Mouse (Mus musculus) kidney, embryonic 15.5 days (tissue): Measurements from ENCODE around the gene 3110001I22Rik. TPM values are rescaled to one million over a fixed set of nuclear protein-coding genes. Genes with fewer than 3 reads are reported as not detected.
"Not testable (repeated sequence)": the region's sequence is repeated elsewhere in the genome, so short reads cannot be mapped to it uniquely, and the experiment has no call there.

Experiments used
- ATAC-seq: fragments of 200-750 bp; cut with Nextera tagmentation; replicated peaks from 2 replicates; pipeline ENCODE4 v1.8.0; 2017; ENCODE audit warnings: moderate TSS enrichment; ENCODE audit not compliant: low FRiP score
- H3K27ac ChIP-seq: fragments of 300-500 bp; sonication (generic); 2 replicates; pipeline ENCODE4 v1.5.1; 2015; ENCODE audit warnings: mild to moderate bottlenecking, inconsistent platforms
- H3K27me3 ChIP-seq: fragments of 300-500 bp; sonication (generic); 2 replicates; pipeline ENCODE4 v1.6.1; 2015; ENCODE audit warnings: inconsistent platforms
- H3K36me3 ChIP-seq: fragments of 300-500 bp; sonication (generic); 2 replicates; pipeline ENCODE4 v1.6.1; 2015; ENCODE audit warnings: inconsistent platforms
- H3K4me1 ChIP-seq: fragments of 300-500 bp; sonication (generic); 2 replicates; pipeline ENCODE4 v1.6.1; 2015; ENCODE audit warnings: inconsistent platforms
- H3K4me2 ChIP-seq: fragments of 300-500 bp; sonication (generic); 2 replicates; pipeline ENCODE4 v1.6.1; 2015; ENCODE audit warnings: moderate library complexity, mild to moderate bottlenecking, inconsistent platforms
- H3K4me3 ChIP-seq: fragments of 300-500 bp; sonication (generic); replicated peaks from 2 replicates; pipeline ENCODE4 v1.5.1; 2015; ENCODE audit warnings: mild to moderate bottlenecking, inconsistent platforms
- H3K9ac ChIP-seq: fragments of 300-500 bp; sonication (generic); 2 replicates; pipeline ENCODE4 v1.6.1; 2015; ENCODE audit warnings: mild to moderate bottlenecking, inconsistent platforms
- H3K9me3 ChIP-seq: fragments of 300-500 bp; sonication (generic); replicated peaks from 2 replicates; pipeline ENCODE4 v1.6.1; 2016; ENCODE audit warnings: inconsistent platforms
- WGBS: fragments of 180-500 bp; shearing (Covaris S2); methylation state at CpG from one replicate; pipeline ENCODE4 v1.1.7; 2015; ENCODE audit warnings: mixed read lengths; 5-methylcytosine and 5-hydroxymethylcytosine counted together
- polyA plus RNA-seq: library from polyadenylated mRNA; unstranded; fragments of >200 nt; fragmentation: Nextera tagmentation; extraction: Ambion mirVana; gene quantifications from 2 replicates; pipeline ENCODE4 v1.2.1, GENCODE M21; 2015

3110001I22Rik gene
- polyA plus RNA-seq: 6.3 and 6.4 TPM in 2 replicates

GRCm38 (mm10) chr16:13671685-13672385 lies at the start of gene 3110001I22Rik, which contains the start of gene Bfar:
Gene 3110001I22Rik (plus strand): TSS chr16:13671929.
Gene Bfar (plus strand): TSS chr16:13671858.
- Histone ChIP-seq H3K9ac (peak within 1 kb of the TSS; percentile 90), H3K4me1 (peaks cover 15% of the 10 kb centered on the region), H3K4me2 (peak within 1 kb of the TSS; percentile 69), H3K27ac (peak within 1 kb of the TSS; percentile 96), H3K9me3 (no peaks in the 10 kb centered on the region), H3K27me3 (no peaks in the 10 kb centered on the region), H3K36me3 (peaks cover 9% of the 10 kb centered on the region), H3K4me3 (peak within 1 kb of the TSS; percentile 99)
- peak; percentile 93 for ATAC-seq
- WGBS: under 1% methylated on average over 54 of the region's 54 CpGs

GRCm38 (mm10) chr16:13628345-13628744 lies 43.4 kb upstream of the 3110001I22Rik start:
- Histone ChIP-seq H3K4me1 (no peaks in the 10 kb centered on the region), H3K27ac (no peak overlapping the region), H3K27me3 (no peaks in the 10 kb centered on the region), H3K9me3 (no peaks in the 10 kb centered on the region), H3K9ac (no peak overlapping the region), H3K36me3 (peaks cover 85% of the 10 kb centered on the region), H3K4me3 (no peak overlapping the region), H3K4me2 (no peak overlapping the region)
- no peak for ATAC-seq
- WGBS: 55% methylated on average over 5 of the region's 5 CpGs

DNA sequence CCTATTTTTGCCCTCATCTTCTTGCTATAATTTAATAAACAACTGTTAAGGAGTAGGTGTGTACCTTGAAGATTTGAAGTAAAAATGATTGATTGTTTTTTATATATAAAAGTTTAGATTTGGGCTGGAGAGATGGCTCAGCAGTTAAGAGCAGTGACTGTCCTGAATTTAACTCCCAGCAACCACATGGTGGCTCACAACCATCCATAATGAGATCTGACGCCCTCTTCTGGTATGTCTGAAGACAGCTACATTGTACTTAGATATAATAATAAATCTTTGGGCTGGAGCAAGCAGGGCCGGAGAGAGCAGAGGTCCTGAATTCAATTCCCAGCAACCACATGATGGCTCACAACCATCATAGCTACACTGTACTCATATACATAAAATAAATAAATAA lies 33.5 kb upstream of the 3110001I22Rik start:
- not testable (repeated sequence) for H3K4me3 ChIP-seq, H3K9me3 ChIP-seq, H3K9ac ChIP-seq, H3K27ac ChIP-seq, H3K4me1 ChIP-seq, H3K4me2 ChIP-seq, H3K27me3 ChIP-seq, ATAC-seq
- H3K36me3 ChIP-seq: peaks cover 63% of the 10 kb centered on the region
- WGBS: 53% methylated on average over 2 of the region's 2 CpGs

DNA sequence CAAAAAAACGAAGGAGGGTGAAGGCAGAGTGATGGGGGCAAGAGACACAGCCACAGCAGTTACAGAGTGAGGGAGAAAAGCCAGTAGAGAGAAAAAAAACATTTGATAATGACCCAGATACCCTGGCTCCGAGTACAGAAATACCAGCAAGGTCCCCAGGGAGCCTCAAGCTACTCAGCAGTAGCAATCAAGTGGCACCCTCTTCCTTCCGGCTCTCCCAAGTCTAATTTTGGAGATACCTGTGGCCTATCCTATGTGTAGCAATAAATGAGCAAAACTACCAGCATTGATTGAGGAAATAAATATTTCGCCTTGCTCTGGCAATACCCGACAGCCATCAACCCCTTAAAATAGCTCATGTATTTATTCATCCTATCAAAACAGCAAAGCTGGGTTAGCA lies 32.2 kb upstream of the 3110001I22Rik start:
- no peaks in the 10 kb centered on the region for H3K9me3 ChIP-seq
- no peak overlapping the region for H3K9ac ChIP-seq
- WGBS: 78% methylated on average over 5 of the region's 5 CpGs
- H3K4me1 ChIP-seq: no peaks in the 10 kb centered on the region
- H3K4me3 ChIP-seq: no peak overlapping the region
- peaks cover 60% of the 10 kb centered on the region for H3K36me3 ChIP-seq
- no peak overlapping the region for H3K4me2 ChIP-seq
- ATAC-seq: no peak
- H3K27me3 ChIP-seq: no peaks in the 10 kb centered on the region
- H3K27ac ChIP-seq: no peak overlapping the region

GRCm38 (mm10) chr16:13640064-13640463 lies 31.7 kb upstream of the 3110001I22Rik start:
- H3K4me2 ChIP-seq: no peak overlapping the region
- no peaks in the 10 kb centered on the region for H3K4me1 ChIP-seq
- no peaks in the 10 kb centered on the region for H3K9me3 ChIP-seq
- ATAC-seq: no peak
- no peak overlapping the region for H3K9ac ChIP-seq
- H3K27ac ChIP-seq: no peak overlapping the region
- no peak overlapping the region for H3K4me3 ChIP-seq
- H3K36me3 ChIP-seq: peaks cover 57% of the 10 kb centered on the region
- WGBS: 78% methylated on average over 7 of the region's 7 CpGs
- H3K27me3 ChIP-seq: no peaks in the 10 kb centered on the region

- no peak overlapping the region for H3K27ac ChIP-seq
- no peaks in the 10 kb centered on the region for H3K27me3 ChIP-seq
- no peak for ATAC-seq
- H3K4me1 ChIP-seq: no peaks in the 10 kb centered on the region
- peaks cover 48% of the 10 kb centered on the region for H3K36me3 ChIP-seq
- H3K4me3 ChIP-seq: no peak overlapping the region
- H3K9me3 ChIP-seq: no peaks in the 10 kb centered on the region
- no peak overlapping the region for H3K9ac ChIP-seq
- no peak overlapping the region for H3K4me2 ChIP-seq
- 86% methylated on average over 3 of the region's 3 CpGs for WGBS
Observed at GRCm38 (mm10) chr16:13644474-13644873, 27.3 kb upstream of the 3110001I22Rik start.

DNA sequence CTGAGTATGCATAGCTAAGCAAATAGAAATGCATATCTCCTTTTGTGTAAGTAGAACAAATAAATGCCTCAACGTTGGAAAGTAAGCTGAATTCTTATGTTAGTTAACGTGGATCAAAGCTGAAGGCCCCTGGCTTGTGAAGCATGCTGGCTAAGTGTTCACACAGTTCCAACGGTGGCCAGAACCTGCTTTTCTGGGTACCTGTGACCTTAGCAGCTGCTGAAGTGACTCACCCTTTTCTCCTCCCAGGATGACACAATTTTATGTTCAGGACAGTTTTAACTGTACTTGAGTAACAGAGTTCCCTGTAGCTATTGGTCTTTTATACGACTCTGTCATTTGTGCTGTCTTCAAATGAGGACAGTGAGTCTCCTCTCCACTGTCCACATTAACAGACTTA lies 25.8 kb upstream of the 3110001I22Rik start:
- peaks cover 58% of the 10 kb centered on the region for H3K36me3 ChIP-seq
- no peak overlapping the region for H3K9ac ChIP-seq
- H3K4me2 ChIP-seq: no peak overlapping the region
- no peaks in the 10 kb centered on the region for H3K27me3 ChIP-seq
- no peaks in the 10 kb centered on the region for H3K4me1 ChIP-seq
- H3K4me3 ChIP-seq: no peak overlapping the region
- 88% methylated on average over 4 of the region's 4 CpGs for WGBS
- no peaks in the 10 kb centered on the region for H3K9me3 ChIP-seq
- no peak overlapping the region for H3K27ac ChIP-seq
- no peak for ATAC-seq

GRCm38 (mm10) chr16:13658886-13659285 lies 12.8 kb upstream of the 3110001I22Rik start:
- no peak for ATAC-seq

DNA sequence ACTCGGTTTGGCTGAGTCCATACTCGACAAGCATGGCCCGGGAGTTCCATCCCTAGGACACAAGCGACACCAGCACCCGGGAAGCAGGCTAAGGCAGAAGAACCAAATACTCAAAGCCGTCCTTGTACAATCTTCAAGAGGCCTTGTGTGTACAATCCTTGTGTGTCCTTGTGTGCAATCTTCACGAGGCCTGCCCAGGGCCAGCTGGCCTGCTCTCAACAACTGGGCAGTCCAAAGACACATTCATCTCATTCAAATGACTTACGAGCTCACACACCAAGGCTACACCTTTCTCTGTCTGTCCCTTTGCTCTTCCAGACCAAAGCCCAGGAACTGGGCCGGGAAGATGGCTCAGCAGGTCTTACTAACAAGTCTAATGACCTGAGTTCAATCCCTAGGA lies 11.0 kb upstream of the 3110001I22Rik start:
- Histone ChIP-seq H3K36me3 (peaks cover 83% of the 10 kb centered on the region), H3K27me3 (no peaks in the 10 kb centered on the region), H3K27ac (no peak overlapping the region), H3K4me3 (no peak overlapping the region), H3K9me3 (no peaks in the 10 kb centered on the region), H3K4me1 (no peaks in the 10 kb centered on the region), H3K9ac (no peak overlapping the region), H3K4me2 (no peak overlapping the region)
- ATAC-seq: no peak
- WGBS: 95% methylated on average over 9 of the region's 9 CpGs

More at GRCm38 (mm10) chr16:13658886-13659285, 12.8 kb upstream of the 3110001I22Rik start:
- peaks cover 84% of the 10 kb centered on the region for H3K36me3 ChIP-seq
- H3K27me3 ChIP-seq: no peaks in the 10 kb centered on the region
- WGBS: 89% methylated on average over 3 of the region's 3 CpGs
- no peak overlapping the region for H3K9ac ChIP-seq
- no peaks in the 10 kb centered on the region for H3K4me1 ChIP-seq
- no peak overlapping the region for H3K4me3 ChIP-seq
- H3K4me2 ChIP-seq: no peak overlapping the region
- no peaks in the 10 kb centered on the region for H3K9me3 ChIP-seq
- no peak overlapping the region for H3K27ac ChIP-seq

DNA sequence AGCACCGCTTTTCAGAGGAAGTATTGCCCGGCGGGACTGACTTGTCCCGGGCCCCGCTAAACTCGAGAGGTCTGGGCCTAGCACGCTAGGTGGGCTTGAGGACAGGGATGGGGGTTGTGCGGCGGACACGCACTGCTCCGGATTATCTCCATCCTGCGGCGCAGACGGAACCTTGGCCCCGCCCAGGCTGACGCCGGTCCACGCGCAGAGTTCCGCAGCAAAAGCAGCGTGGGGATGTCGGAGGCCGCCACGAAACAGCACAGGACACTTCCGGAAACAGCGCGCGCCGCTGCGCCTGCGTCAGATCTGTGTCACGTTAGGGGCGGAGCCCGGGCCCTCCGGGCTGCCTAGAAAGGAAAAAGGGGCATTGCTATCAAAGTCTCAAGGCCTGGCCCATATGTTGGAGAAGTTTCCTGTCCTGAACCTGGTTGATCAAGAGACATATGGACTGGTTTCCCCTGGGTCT lies 3.8 kb upstream of the 3110001I22Rik start, which contains the start of gene Parn:
Gene Parn, minus strand, starts transcription at position 293 of the 466 bp plus-strand sequence.
- peak; percentile 89 for ATAC-seq
- H3K4me3 ChIP-seq: peak within 1 kb of the TSS; percentile 80
- H3K27me3 ChIP-seq: no peaks in the 10 kb centered on the region
- H3K4me2 ChIP-seq: peak within 1 kb of the TSS; percentile 77
- H3K27ac ChIP-seq: peak within 1 kb of the TSS; percentile 85
- peak within 1 kb of the TSS; percentile 75 for H3K9ac ChIP-seq
- H3K36me3 ChIP-seq: peaks cover 28% of the 10 kb centered on the region
- peaks cover 12% of the 10 kb centered on the region for H3K4me1 ChIP-seq
- H3K9me3 ChIP-seq: no peaks in the 10 kb centered on the region
- 0% methylated on average over 35 of the region's 35 CpGs for WGBS

- Histone ChIP-seq H3K9me3 (no peaks in the 10 kb centered on the region), H3K27ac (peak overlapping the region; percentile 85; the same call in 1 of the 2 replicates), H3K36me3 (peaks cover 21% of the 10 kb centered on the region), H3K4me2 (peak overlapping the region; percentile 77), H3K4me1 (peaks cover 16% of the 10 kb centered on the region), H3K27me3 (no peaks in the 10 kb centered on the region), H3K9ac (peak overlapping the region; percentile 75; the same call in 1 of the 2 replicates), H3K4me3 (peak overlapping the region; percentile 80)
- no peak for ATAC-seq
- WGBS: 79% methylated on average over 10 of the region's 10 CpGs
Observed at GRCm38 (mm10) chr16:13668402-13669108, 3.2 kb upstream of the 3110001I22Rik start.

DNA sequence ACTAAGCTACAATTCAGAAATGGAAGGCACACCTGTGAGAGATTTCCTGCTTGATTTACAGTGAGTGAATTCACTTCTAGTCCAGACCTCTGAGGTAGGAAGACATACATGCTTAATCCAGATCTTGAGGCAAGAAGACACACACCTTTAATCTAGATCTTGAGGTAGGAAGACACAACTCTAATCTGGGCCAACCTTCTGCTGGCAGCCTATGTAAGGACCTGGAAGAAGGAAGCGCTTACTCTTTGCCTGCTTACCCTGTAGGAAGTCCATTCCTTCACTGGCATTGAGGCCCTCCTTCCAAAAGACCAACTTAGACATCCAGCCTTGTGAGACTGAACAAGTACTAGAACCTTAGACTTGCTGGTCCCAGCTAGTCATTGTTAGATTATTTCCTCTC lies 2.4 kb upstream of the 3110001I22Rik start:
- Histone ChIP-seq H3K36me3 (peaks cover 15% of the 10 kb centered on the region), H3K27ac (no peak overlapping the region), H3K27me3 (no peaks in the 10 kb centered on the region), H3K4me3 (no peak overlapping the region), H3K9ac (no peak overlapping the region), H3K4me2 (no peak overlapping the region), H3K9me3 (no peaks in the 10 kb centered on the region), H3K4me1 (peaks cover 16% of the 10 kb centered on the region)
- no peak for ATAC-seq
- 97% methylated on average over 1 of the region's 1 CpGs for WGBS
